Mouse (Mus musculus) G1E (cell line): ENCODE data around the gene Nxf3.

Experiments used
- CTCF ChIP-seq: IDR thresholded peaks from 2 replicates; pipeline ENCODE4 v1.5.1; 2012; ENCODE audit warnings: low read depth, low read length, inconsistent platforms, mixed read lengths
- GATA2 ChIP-seq: IDR thresholded peaks from 2 replicates; pipeline ENCODE4 v1.6.1; 2012; ENCODE audit warnings: low read depth, low read length, inconsistent platforms, borderline replicate concordance
- POLR2AphosphoS5 ChIP-seq: IDR thresholded peaks from 2 replicates; pipeline ENCODE4 v1.6.1; 2012; ENCODE audit warnings: low read depth, low read length, inconsistent platforms; ENCODE audit not compliant: insufficient replicate concordance
- TAL1 ChIP-seq: conservative IDR thresholded peaks from 2 replicates; pipeline ENCODE4 v1.6.1; 2012; ENCODE audit warnings: low read depth, low read length, inconsistent platforms, mixed read lengths

- TF ChIP-seq CTCF (no peak), POLR2AphosphoS5 (no peak), TAL1 (no peak), GATA2 (no peak)
Observed at GRCm38 (mm10) chrX:136104046-136104723, 19.1 kb upstream of the Nxf3 start.
